Mouse (Mus musculus) heart, embryonic 10.5 days (tissue): ENCODE results near the gene Clgn. TPM values are rescaled to one million over a fixed set of nuclear protein-coding genes. Genes with fewer than 3 reads are reported as not detected.

Experiments
- DNase-seq: peaks from one replicate; pipeline ENCODE4 v3.0.0-alpha.2; 2017; ENCODE audit warnings: low spot score
- H3K27ac ChIP-seq: fragments of 300-500 bp; sonication (generic); 2 replicates; pipeline ENCODE4 v1.5.1; 2016; ENCODE audit warnings: mild to moderate bottlenecking
- H3K27me3 ChIP-seq: fragments of 300-500 bp; sonication (generic); 2 replicates; pipeline ENCODE4 v1.6.1; 2016; ENCODE audit warnings: mild to moderate bottlenecking; ENCODE audit not compliant: poor library complexity, insufficient read depth, severe bottlenecking
- H3K36me3 ChIP-seq: fragments of 300-500 bp; sonication (generic); 2 replicates; pipeline ENCODE4 v1.6.1; 2016; ENCODE audit warnings: mild to moderate bottlenecking, moderate library complexity
- H3K4me1 ChIP-seq: fragments of 300-500 bp; sonication (generic); 2 replicates; pipeline ENCODE4 v1.6.1; 2016; ENCODE audit warnings: mild to moderate bottlenecking
- H3K4me3 ChIP-seq: fragments of 300-500 bp; sonication (generic); 2 replicates; pipeline ENCODE4 v1.5.1; 2016; ENCODE audit warnings: mild to moderate bottlenecking, moderate library complexity
- H3K9me3 ChIP-seq: fragments of 300-500 bp; sonication (generic); 2 replicates; pipeline ENCODE4 v1.6.1; 2016; ENCODE audit warnings: mild to moderate bottlenecking, moderate library complexity
- WGBS: fragments of 180-500 bp; shearing (Covaris S2); methylation state at CpG from one replicate; pipeline ENCODE4 v1.1.7; 2016; 5-methylcytosine and 5-hydroxymethylcytosine counted together
- polyA plus RNA-seq: library from polyadenylated mRNA; unstranded; fragments of >200 nt; fragmentation: Nextera tagmentation; extraction: Ambion mirVana; gene quantifications from 2 replicates; pipeline ENCODE4 v1.2.1, GENCODE M21; 2016

The Clgn gene
- polyA plus RNA-seq, 1 experiment from 2014 or later, result 0.41 TPM

DNA sequence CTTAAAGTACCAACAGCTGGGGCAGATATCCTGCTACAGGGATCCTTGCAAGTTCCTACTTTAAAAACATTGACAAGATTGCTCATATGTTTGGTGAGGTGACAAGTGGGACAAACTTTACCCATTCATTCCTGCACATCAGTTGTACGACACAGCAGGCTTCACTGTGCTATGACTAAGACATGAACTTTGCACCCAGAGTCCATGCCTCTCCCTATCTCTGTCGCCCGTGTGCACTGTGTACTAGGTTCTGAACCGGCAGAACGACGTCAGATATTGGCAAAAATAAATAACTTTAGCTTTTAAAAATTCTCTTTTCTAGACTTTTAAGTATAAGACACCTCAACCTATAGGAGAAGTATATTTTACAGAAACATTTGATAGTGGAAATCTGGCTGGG lies 7.0 kb downstream of the Clgn start:
- H3K9me3 ChIP-seq, result no peaks in the 10 kb centered on the region
- H3K4me1 ChIP-seq, result no peaks in the 10 kb centered on the region
- H3K27me3 ChIP-seq, result peaks cover 5% of the 10 kb centered on the region; the same call in 1 of the 2 replicates
- H3K4me3 ChIP-seq, result no peak overlapping the region
- H3K27ac ChIP-seq, result no peak overlapping the region
- DNase-seq, result no peak
- H3K36me3 ChIP-seq, result no peaks in the 10 kb centered on the region
- 84% methylated on average over 6 of the region's 6 CpGs for WGBS

DNA sequence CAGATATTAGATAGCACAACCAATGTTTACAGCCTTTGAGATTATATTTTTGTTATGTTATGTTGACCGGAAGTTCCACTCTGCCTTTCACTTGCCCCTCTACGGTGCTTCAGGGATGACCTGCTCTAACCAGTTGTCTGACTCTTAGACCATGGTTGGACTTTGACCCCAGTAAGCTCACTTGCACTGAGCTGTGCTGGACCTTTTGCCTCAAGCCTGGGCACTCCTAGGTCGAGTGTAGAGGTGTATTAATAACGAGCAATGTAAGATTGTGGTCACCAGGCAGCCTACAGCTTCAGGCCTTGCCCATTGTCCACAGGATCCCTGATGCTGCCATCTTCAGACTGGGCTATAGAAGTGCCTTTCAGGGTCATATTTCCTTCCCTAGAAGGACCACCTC lies 8.1 kb downstream of the Clgn start:
- Histone ChIP-seq H3K27me3 (no peaks in the 10 kb centered on the region), H3K9me3 (no peaks in the 10 kb centered on the region), H3K36me3 (no peaks in the 10 kb centered on the region), H3K27ac (no peak overlapping the region), H3K4me1 (no peaks in the 10 kb centered on the region), H3K4me3 (no peak overlapping the region)
- DNase-seq, result no peak
- 64% methylated on average over 4 of the region's 4 CpGs for WGBS

DNA sequence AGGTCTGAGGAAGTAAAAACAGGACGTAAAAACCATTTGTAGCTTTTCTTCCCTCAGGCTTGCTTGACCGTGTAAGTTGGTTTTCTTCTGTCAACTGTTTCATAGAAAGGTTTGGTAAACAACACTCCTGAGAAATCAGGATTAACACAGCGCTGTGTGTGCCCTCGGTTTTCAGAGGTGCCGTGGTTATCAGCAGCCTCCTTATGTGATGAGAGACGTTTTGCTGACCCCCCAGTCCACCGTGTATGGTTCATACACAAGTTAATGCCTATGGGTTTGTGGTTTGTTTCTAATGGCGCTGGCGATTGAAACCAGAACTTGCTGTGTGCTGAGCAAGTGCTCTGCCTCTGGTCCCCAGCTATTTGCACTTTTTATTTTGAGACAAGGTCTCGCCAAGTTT lies 15.9 kb downstream of the Clgn start:
- Histone ChIP-seq H3K4me3 (no peak overlapping the region), H3K27ac (no peak overlapping the region), H3K9me3 (no peaks in the 10 kb centered on the region), H3K27me3 (peaks cover 16% of the 10 kb centered on the region), H3K36me3 (no peaks in the 10 kb centered on the region), H3K4me1 (no peaks in the 10 kb centered on the region)
- WGBS, result 51% methylated on average over 10 of the region's 10 CpGs
- DNase-seq, result no peak

DNA sequence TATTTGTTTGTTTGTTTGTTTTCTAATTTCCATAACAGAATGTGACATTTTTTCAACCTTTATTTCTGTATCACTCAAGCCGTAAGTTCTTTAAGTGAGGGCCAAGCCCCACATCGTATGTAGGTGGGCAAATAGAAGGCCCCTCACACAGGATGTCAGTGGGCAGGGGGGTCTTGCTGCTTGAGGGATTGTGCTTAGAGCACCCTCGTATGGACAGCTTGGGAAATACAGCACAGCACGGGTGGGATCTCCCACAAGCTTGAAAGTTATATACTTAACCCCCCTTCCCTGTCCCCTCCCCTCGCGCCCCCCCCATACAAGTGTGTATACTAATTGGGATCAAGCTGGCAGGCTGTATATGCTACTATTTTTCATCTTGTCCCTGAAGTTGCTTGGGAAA lies 17.2 kb downstream of the Clgn start:
- Histone ChIP-seq H3K4me3 (no peak overlapping the region), H3K27ac (no peak overlapping the region), H3K36me3 (no peaks in the 10 kb centered on the region), H3K27me3 (peaks cover 16% of the 10 kb centered on the region), H3K4me1 (no peaks in the 10 kb centered on the region), H3K9me3 (no peaks in the 10 kb centered on the region)
- DNase-seq, result no peak
- WGBS, result 28% methylated on average over 6 of the region's 6 CpGs

DNA sequence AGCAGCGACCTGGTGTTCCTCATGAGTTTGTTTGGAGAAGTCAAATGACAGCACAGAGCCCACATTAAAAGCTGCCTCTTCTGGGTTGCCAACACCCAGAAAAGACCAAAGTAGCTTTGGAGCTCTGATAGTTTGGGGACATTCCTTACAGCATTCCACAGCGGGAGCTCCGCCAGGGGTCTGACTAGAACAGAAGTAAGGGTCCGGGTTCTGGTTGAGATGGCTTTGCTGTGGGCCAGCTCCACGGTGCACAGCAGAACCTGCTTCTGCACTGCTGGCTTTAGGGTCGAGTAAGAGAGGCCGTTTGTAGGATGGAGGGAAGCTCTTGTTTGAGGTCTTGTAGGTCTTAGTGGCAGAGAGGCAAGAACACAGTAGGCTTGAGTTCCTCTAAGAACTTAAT lies 18.8 kb downstream of the Clgn start:
- no peak overlapping the region for H3K4me3 ChIP-seq
- no peaks in the 10 kb centered on the region for H3K4me1 ChIP-seq
- no peaks in the 10 kb centered on the region for H3K36me3 ChIP-seq
- H3K27me3 ChIP-seq, result peaks cover 16% of the 10 kb centered on the region
- no peak overlapping the region for H3K27ac ChIP-seq
- 62% methylated on average over 7 of the region's 7 CpGs for WGBS
- DNase-seq, result no peak
- H3K9me3 ChIP-seq, result no peaks in the 10 kb centered on the region

DNA sequence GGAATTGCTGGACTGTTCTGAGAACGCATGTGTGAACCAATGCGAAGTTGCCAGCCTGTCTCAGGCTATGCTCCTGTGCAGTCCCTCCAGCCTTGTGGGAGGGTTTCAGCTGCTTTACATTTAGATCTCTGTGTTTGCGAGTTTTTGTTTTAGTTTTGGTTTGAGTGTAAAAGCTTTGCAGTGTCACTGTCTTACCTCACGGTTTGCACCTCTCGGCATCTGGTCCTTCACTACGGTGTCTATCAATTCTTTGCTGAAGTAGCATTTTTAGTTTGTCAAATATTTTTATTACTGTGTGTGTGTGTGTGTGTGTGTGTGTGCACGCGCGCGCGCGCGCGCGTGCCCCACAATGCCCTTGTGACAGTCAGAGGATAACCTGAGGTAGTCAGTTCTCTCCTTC lies 27.2 kb downstream of the Clgn start:
- WGBS, result 94% methylated on average over 15 of the region's 15 CpGs
- Histone ChIP-seq H3K27me3 (peaks cover 47% of the 10 kb centered on the region), H3K27ac (no peak overlapping the region), H3K4me1 (no peaks in the 10 kb centered on the region), H3K36me3 (no peaks in the 10 kb centered on the region), H3K4me3 (no peak overlapping the region), H3K9me3 (no peaks in the 10 kb centered on the region)
- DNase-seq, result no peak

DNA sequence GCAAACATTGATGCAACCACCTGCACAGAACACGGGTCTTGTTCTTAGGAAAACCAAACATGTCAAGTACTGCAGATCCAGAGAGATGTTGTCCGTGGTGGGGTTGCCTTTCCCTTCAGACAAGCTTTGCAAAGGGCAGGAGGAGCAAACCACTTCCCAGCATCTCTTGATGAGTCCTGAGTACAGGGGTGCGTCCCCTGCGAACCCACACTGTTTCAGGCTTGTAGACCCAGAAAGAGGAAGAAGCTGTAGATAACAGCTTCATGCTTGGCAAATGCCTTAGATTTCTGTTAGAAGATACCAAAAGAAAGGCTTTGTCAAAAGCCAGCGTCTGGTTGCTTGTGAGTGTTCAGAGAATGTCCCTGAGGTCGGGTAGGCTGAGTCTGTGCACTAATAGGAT lies 28.3 kb downstream of the Clgn start:
- no peaks in the 10 kb centered on the region for H3K9me3 ChIP-seq
- no peak overlapping the region for H3K4me3 ChIP-seq
- H3K27me3 ChIP-seq, result peaks cover 53% of the 10 kb centered on the region
- WGBS, result 73% methylated on average over 6 of the region's 6 CpGs
- no peak overlapping the region for H3K27ac ChIP-seq
- H3K36me3 ChIP-seq, result no peaks in the 10 kb centered on the region
- DNase-seq, result no peak
- H3K4me1 ChIP-seq, result no peaks in the 10 kb centered on the region

DNA sequence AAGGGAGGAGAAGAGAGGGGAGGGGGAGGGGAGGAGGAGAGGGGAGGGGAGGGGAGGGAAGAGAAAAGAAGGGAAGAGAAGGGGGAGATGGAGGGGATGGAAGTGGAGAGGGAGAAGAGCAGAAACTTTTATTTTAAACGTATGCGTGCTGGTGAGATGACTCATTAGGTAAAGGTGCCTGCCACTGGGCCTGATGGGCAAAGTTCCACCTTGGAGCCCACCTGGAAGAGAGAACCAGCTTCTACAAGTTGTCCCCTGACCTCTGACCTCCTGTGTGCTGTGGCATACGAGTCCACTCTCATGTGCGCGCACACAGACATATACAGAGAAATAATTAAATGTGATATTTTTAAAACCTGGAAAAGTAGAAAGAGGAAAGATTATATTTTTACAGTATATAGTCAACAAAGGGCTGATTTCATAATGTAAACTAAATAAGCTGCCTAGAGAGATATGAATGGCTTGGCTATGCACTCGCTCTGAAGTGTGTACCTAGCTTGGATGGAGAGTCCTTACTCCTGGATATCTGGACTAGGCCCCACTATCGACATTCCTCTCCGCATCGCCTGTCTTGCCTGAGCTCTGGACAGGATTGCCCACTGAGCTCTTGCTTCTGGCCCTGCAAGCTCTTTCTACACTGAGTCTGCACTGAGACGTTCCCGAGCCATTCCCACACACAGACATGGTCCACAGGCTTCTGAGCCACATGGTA lies 29.3 kb downstream of the Clgn start:
- no peaks in the 10 kb centered on the region for H3K36me3 ChIP-seq
- no peak overlapping the region for H3K27ac ChIP-seq

DNA sequence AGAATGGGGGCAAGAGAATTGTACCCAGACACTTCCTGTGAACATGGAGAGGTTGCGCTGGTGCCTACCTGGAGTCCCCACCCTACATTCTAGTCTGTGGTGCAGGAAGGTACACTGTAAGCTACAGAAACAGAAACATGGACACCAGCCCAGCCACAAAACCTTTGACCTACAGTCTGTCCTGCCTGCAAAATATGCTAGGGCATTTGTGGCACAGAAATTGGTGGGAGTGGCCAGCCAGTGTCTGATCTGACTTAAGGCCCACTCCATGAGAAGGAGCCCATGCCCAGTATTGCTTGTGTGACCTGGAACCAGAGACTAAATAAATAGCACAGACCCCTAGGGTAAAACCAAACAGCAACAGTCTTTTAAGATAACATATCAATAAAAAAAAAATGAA lies 31.7 kb downstream of the Clgn start:
- Histone ChIP-seq H3K4me1 (no peaks in the 10 kb centered on the region), H3K4me3 (no peak overlapping the region), H3K36me3 (no peaks in the 10 kb centered on the region), H3K9me3 (no peaks in the 10 kb centered on the region), H3K27ac (no peak overlapping the region), H3K27me3 (peaks cover 72% of the 10 kb centered on the region)
- no peak for DNase-seq
- 100% methylated on average over 1 of the region's 1 CpGs for WGBS

More for the DNA sequence above, 29.3 kb downstream of the Clgn start:
- Histone ChIP-seq H3K9me3 (no peaks in the 10 kb centered on the region), H3K27me3 (peaks cover 62% of the 10 kb centered on the region), H3K4me1 (no peaks in the 10 kb centered on the region), H3K4me3 (no peak overlapping the region)
- no peak for DNase-seq
- WGBS, result 89% methylated on average over 11 of the region's 11 CpGs

DNA sequence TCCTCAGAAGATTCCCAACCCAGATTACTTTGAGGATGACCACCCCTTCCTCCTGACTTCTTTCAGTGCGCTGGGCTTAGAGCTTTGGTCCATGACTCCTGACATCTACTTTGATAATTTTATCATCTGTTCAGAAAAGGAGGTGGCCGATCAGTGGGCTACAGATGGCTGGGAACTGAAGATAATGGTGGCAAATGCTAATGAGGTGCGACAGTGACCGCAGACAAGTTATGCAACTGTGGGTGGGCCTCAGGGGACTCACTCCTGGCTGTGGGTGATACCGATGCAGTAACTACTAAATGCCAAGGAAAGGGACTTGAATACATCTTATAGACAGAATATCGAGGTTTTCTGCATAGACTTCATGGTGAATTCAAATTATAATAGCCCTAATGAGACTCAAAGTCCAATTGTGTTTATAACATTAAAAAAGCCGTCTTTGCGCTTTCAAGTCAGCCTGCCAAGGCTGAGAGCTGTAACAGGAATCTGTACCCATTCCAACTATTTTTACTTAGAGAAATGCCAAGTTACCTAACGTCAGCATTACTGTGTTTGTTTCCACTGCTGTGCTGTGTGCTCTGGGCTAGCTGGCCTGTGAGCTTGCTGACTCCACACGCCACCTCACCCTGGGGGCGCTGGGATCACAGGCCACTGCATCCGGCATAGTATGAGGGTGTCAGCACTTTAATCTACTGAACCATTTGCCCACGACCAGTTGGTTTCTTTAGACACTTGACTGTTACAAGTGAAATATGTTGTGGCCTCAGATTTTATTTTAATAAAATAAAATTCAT lies 33.6 kb downstream of the Clgn start:
- H3K4me1 ChIP-seq, result no peaks in the 10 kb centered on the region
- DNase-seq, result no peak
- H3K36me3 ChIP-seq, result no peaks in the 10 kb centered on the region
- WGBS, result 66% methylated on average over 13 of the region's 13 CpGs
- H3K4me3 ChIP-seq, result no peak overlapping the region
- no peak overlapping the region for H3K27ac ChIP-seq
- H3K27me3 ChIP-seq, result peaks cover 63% of the 10 kb centered on the region
- H3K9me3 ChIP-seq, result no peaks in the 10 kb centered on the region

DNA sequence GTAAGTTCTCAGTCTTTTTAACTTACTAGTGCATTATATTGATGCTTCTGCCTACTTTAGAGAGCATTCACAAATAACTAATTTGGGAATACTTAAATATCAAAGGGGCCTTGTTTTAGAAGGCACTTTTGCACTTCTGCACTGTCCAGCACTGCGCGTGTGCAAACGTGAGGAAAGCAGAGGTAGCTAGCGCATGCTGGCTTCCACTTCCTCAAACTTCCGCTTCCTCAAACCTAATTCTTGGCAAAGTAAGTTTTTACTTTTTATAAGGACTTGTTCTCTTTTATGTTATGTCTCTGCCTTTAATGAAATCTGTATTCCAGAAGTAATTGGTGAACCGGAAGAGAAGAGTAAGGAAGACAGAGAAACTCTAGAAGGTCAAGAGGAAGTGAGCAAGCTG lies 35.5 kb downstream of the Clgn start:
- Histone ChIP-seq H3K4me1 (no peaks in the 10 kb centered on the region), H3K27me3 (peaks cover 65% of the 10 kb centered on the region), H3K36me3 (no peaks in the 10 kb centered on the region), H3K27ac (no peak overlapping the region), H3K4me3 (no peak overlapping the region), H3K9me3 (no peaks in the 10 kb centered on the region)
- no peak for DNase-seq
- 88% methylated on average over 6 of the region's 6 CpGs for whole genome bisulfite sequencing

DNA sequence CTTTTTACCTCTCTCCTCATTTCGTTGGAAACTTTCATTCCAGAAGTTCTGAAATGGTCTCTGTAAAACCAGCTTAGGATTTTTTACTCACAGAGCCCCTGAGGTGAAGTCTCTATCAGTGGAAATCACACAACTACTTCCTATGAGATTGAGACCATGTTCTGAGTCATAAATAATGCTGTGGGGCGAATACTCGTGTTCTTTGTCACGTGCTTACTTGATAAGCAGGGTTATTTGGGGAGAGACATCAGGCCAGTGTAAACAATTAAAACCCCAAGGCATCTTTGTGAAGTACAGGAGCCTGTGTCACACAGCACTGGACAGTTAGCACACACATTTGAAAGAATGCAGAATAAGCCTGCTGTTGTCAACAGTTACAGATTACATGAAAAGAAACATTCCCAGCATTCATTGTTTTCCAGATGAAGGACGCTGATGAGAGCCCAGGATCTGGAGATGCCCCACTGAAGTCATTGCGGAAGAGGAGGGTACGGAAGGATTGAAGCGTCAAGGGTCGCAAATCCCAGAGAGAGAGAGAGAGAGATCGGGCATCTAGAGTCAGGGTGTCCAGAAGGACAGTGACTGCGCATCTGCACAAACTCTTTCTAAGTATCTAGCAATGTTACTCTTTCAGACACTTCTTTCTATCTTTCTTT lies 36.6 kb downstream of the Clgn start:
- 55% methylated on average over 11 of the region's 11 CpGs for WGBS
- no peaks in the 10 kb centered on the region for H3K9me3 ChIP-seq

DNA sequence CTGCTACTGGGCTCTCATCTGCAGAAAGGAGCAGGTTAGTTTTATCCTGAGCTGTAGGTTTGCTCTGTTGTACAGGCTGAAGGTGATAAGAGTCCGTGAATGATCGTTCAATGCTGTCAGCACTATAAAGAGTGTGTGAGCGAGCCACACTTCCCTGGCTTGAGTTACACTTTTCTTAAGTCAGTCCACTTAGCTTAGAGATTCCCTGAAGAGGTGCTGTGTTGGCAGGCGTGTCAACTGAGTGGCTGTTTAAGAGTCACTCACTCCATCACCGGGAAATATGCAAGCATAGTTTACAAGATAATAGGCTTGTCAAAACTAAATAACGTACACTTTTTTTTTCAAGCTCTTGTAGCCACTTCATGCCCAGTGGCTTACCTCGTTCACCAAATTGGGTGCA lies 37.3 kb downstream of the Clgn start:
- H3K27ac ChIP-seq, result no peak overlapping the region
- peaks cover 65% of the 10 kb centered on the region for H3K27me3 ChIP-seq
- no peak overlapping the region for H3K4me3 ChIP-seq
- H3K9me3 ChIP-seq, result no peaks in the 10 kb centered on the region
- DNase-seq, result no peak
- H3K4me1 ChIP-seq, result no peaks in the 10 kb centered on the region
- H3K36me3 ChIP-seq, result no peaks in the 10 kb centered on the region
- 38% methylated on average over 7 of the region's 7 CpGs for WGBS

More for the DNA sequence above, 36.6 kb downstream of the Clgn start:
- H3K27me3 ChIP-seq, result peaks cover 67% of the 10 kb centered on the region
- H3K36me3 ChIP-seq, result no peaks in the 10 kb centered on the region
- DNase-seq, result no peak
- no peak overlapping the region for H3K27ac ChIP-seq
- no peaks in the 10 kb centered on the region for H3K4me1 ChIP-seq
- no peak overlapping the region for H3K4me3 ChIP-seq
